Mouse (Mus musculus) lung, embryonic 16.5 days (tissue): ENCODE measurements around the gene Prr7. TPM values are rescaled to one million over a fixed set of nuclear protein-coding genes. Genes with fewer than 3 reads are reported as not detected.
A peak's percentile ranks its signal among the peaks of the same experiment; 100 is the strongest.

Experiments used
- ATAC-seq: fragments of 200-750 bp; cut with Nextera tagmentation; 2 replicates; pipeline ENCODE4 v1.8.0; 2017; ENCODE audit warnings: low read depth, mild to moderate bottlenecking, moderate library complexity
- H3K27ac ChIP-seq: fragments of 300-500 bp; sonication (generic); 2 replicates; pipeline ENCODE4 v1.5.1; 2014; ENCODE audit warnings: mild to moderate bottlenecking, control low read depth, low read length
- H3K27me3 ChIP-seq: fragments of 300-500 bp; sonication (generic); 2 replicates; pipeline ENCODE4 v1.6.1; 2014; ENCODE audit warnings: low read depth, low read length, mixed read lengths; ENCODE audit not compliant: control insufficient read depth, insufficient read depth
- H3K36me3 ChIP-seq: fragments of 300-500 bp; sonication (generic); 2 replicates; pipeline ENCODE4 v1.6.1; 2014; ENCODE audit warnings: low read length; ENCODE audit not compliant: control insufficient read depth, insufficient read depth
- H3K4me1 ChIP-seq: fragments of 300-500 bp; sonication (generic); replicated peaks from 2 replicates; pipeline ENCODE4 v1.6.1; 2014; ENCODE audit warnings: low read length, mixed read lengths; ENCODE audit not compliant: control insufficient read depth, insufficient read depth
- H3K4me2 ChIP-seq: fragments of 300-500 bp; sonication (generic); 2 replicates; pipeline ENCODE4 v1.6.1; 2014; ENCODE audit warnings: low read depth, low read length, control low read depth
- H3K4me3 ChIP-seq: fragments of 300-500 bp; sonication (generic); 2 replicates; pipeline ENCODE4 v1.5.1; 2014; ENCODE audit warnings: mild to moderate bottlenecking, low read length, control low read depth
- H3K9ac ChIP-seq: fragments of 300-500 bp; sonication (generic); 2 replicates; pipeline ENCODE4 v1.6.1; 2014; ENCODE audit warnings: low read length, control low read depth
- H3K9me3 ChIP-seq: fragments of 300-500 bp; sonication (generic); 2 replicates; pipeline ENCODE4 v1.6.1; 2016; ENCODE audit warnings: low read length; ENCODE audit not compliant: control insufficient read depth
- WGBS: fragments of 180-500 bp; shearing (Covaris S2); extraction: QIAGEN DNeasy Blood & Tissue Kit; methylation state at CpG from one replicate; pipeline ENCODE4 v1.1.7; 2014; 5-methylcytosine and 5-hydroxymethylcytosine counted together
- microRNA-seq: library from miRNA; unstranded; fragments of <30 nt; microRNA quantifications from one replicate; pipeline ENCODE4, GENCODE M21; 2016
- polyA plus RNA-seq: library from polyadenylated mRNA; unstranded; fragments of >200 nt; fragmentation: Nextera tagmentation; extraction: Ambion mirVana; gene quantifications from 2 replicates; pipeline ENCODE4 v1.2.1, GENCODE M21; 2015

Gene Prr7
- polyA plus RNA-seq, 1 experiment from 2014 or later = 0.46 TPM

DNA sequence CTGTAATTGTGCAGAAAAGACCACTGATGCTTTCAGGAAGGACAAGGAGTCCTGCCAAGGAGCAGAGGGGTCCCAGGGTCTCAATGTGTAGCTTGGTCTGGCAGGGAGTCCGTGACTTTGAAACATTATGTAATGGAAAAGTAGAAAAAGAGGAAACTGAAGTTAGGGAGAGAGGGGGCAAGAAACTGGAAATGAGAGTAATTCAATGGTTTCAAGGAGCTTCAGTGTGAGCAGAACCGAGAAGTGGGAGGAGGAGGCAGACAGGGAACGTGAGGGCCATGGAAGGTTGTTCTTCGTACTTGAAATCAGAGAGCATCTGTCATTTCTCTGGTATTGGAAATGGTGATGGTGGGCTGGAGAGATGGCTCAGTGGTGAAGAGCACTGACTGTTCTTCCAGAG, 55.5 kb downstream of the Prr7 start:
- ATAC-seq = no peak
- Histone ChIP-seq H3K4me2 (no peak overlapping the region), H3K9me3 (no peaks in the 10 kb centered on the region), H3K36me3 (no peaks in the 10 kb centered on the region), H3K4me3 (no peak overlapping the region), H3K27me3 (no peaks in the 10 kb centered on the region; the same call in 1 of the 2 replicates), H3K9ac (no peak overlapping the region), H3K27ac (no peak overlapping the region), H3K4me1 (no peaks in the 10 kb centered on the region; the same call in 1 of the 2 replicates)
- WGBS = 65% methylated on average over 4 of the region's 4 CpGs

DNA sequence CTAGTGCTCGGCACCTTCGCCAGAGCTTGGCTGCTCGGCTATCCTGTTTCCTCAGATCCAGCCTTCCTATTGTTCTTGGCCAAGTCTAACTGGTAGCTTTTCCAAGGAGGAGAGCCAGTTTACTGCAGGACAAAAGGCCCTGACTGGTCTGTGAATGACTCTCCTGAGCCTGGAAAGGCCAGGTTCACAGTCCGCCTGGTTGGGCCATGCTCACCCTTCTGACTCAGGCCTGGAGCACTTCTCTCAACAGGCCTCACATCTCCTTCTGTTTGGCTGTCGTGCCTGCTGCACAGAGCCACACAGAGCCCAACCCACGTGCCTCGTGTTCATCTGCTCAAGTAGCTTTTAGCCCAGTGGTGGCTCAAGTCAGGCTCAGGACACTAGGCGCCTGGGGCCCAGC, 58.7 kb downstream of the Prr7 start:
- H3K4me2 ChIP-seq = no peak overlapping the region
- H3K27me3 ChIP-seq = no peaks in the 10 kb centered on the region; the same call in 1 of the 2 replicates
- no peaks in the 10 kb centered on the region for H3K36me3 ChIP-seq
- no peaks in the 10 kb centered on the region for H3K9me3 ChIP-seq
- no peak overlapping the region for H3K9ac ChIP-seq
- 51% methylated on average over 8 of the region's 8 CpGs for WGBS
- 0 out of 2 replicates have a peak overlapping the region, but pooled peaks have one; percentile 14 for H3K27ac ChIP-seq
- no peaks in the 10 kb centered on the region; the same call in 1 of the 2 replicates for H3K4me1 ChIP-seq
- 0 out of 2 replicates have a peak, but pooled peaks have one; percentile 32 for ATAC-seq
- no peak overlapping the region for H3K4me3 ChIP-seq

Small RNA genes lying within 50 kb of the gene (microRNA-seq; reads per million reads assigned to microRNA genes)
- gene Mir6943 = not detected
- gene Mir6944 = 10.1 reads per million, percentile 24 among the genes with 10 or more reads in this experiment
- gene Mir6945 = 1.4 reads per million

Other genes starting within 250 kb of the Prr7 start
- 466 and 483 TPM in 2 replicates for gene Prelid1, start 143.8 kb upstream of the Prr7 start, polyA plus RNA-seq
- gene Rab24, start 142.3 kb upstream of the Prr7 start, polyA plus RNA-seq = 76.9 and 84.3 TPM in 2 replicates
- 44.0 and 46.4 TPM in 2 replicates for gene Mxd3, start 134.4 kb upstream of the Prr7 start, polyA plus RNA-seq
- 101 and 103 TPM in 2 replicates for gene Lman2, start 101.5 kb upstream of the Prr7 start, polyA plus RNA-seq
- gene Rgs14, start 94.5 kb upstream of the Prr7 start, polyA plus RNA-seq = 1.4 and 2.1 TPM in 2 replicates
- not detected in 2 replicates for gene Slc34a1, start 66.1 kb upstream of the Prr7 start, polyA plus RNA-seq
- gene Pfn3, start 49.0 kb upstream of the Prr7 start, polyA plus RNA-seq = not detected in 2 replicates
- 0.23 and 2.7 TPM in 2 replicates for gene F12, start 37.5 kb upstream of the Prr7 start, polyA plus RNA-seq
- gene Grk6, start 19.2 kb upstream of the Prr7 start, polyA plus RNA-seq = 13.6 and 15.5 TPM in 2 replicates
- gene Dbn1, start 23.8 kb downstream of the Prr7 start, polyA plus RNA-seq = 100 and 115 TPM in 2 replicates
- 138 and 152 TPM in 2 replicates for gene Pdlim7, start 49.4 kb downstream of the Prr7 start, polyA plus RNA-seq
- gene Dok3, start 65.0 kb downstream of the Prr7 start, polyA plus RNA-seq = 3.5 and 3.8 TPM in 2 replicates
- 63.5 and 66.1 TPM in 2 replicates for gene Ddx41, start 72.4 kb downstream of the Prr7 start, polyA plus RNA-seq
- gene Fam193b, start 106.9 kb downstream of the Prr7 start, polyA plus RNA-seq = 34.0 and 36.4 TPM in 2 replicates
- 156 and 180 TPM in 2 replicates for gene Tmed9, start 109.5 kb downstream of the Prr7 start, polyA plus RNA-seq
- 22.8 and 25.0 TPM in 2 replicates for gene B4galt7, start 135.6 kb downstream of the Prr7 start, polyA plus RNA-seq
- gene Caml, start 158.7 kb downstream of the Prr7 start, polyA plus RNA-seq = 57.7 and 58.2 TPM in 2 replicates
- 28.5 and 33.9 TPM in 2 replicates for gene Ddx46, start 170.8 kb downstream of the Prr7 start, polyA plus RNA-seq
- gene B230219D22Rik, start 228.9 kb downstream of the Prr7 start, polyA plus RNA-seq = 60.2 and 61.1 TPM in 2 replicates